Mouse (Mus musculus): ENCODE measurements around the gene 1700017N19Rik. TPM values are rescaled to one million over a fixed set of nuclear protein-coding genes. Genes with fewer than 3 reads are reported as not detected.
A peak's percentile ranks its signal among the peaks of the same experiment; 100 is the strongest.

Gene 1700017N19Rik
- polyA plus RNA-seq, 1 experiment from 2014 or later = not detected

- Histone ChIP-seq H3K4me3 (ENCODE audit: low read depth, low read length) (no peak overlapping the region), H3K36me3 (ENCODE audit: insufficient read depth, low read length) (no peaks in the 10 kb centered on the region), H3K9ac (replicated peaks; ENCODE audit: low read depth) (no peak overlapping the region), H3K9me3 (ENCODE audit: low read length) (no peaks in the 10 kb centered on the region), H3K4me2 (replicated peaks; ENCODE audit: low read depth, low read length) (no peak overlapping the region), H3K27ac (ENCODE audit: low read length) (no peak overlapping the region), H3K27me3 (replicated peaks; ENCODE audit: insufficient read depth, low read length) (no peaks in the 10 kb centered on the region), H3K4me1 (ENCODE audit: insufficient read depth, low read depth, low read length) (no peaks in the 10 kb centered on the region)
- 73% methylated on average over 6 of the region's 6 CpGs for WGBS
- ATAC-seq (no peak), DNase-seq (ENCODE audit: low spot score) (no peak)
- TF ChIP-seq CTCF (IDR thresholded peaks at IDR 0.05) (no peak), EP300 (IDR thresholded peaks at IDR 0.05) (no peak)
These were observed 27.1 kb downstream of the 1700017N19Rik start for GRCm38 (mm10) chr10:100617233-100617903.

- 75% methylated on average over 7 of the region's 7 CpGs for WGBS
- Histone ChIP-seq H3K27me3 (replicated peaks; ENCODE audit: insufficient read depth, low read length) (no peaks in the 10 kb centered on the region), H3K4me1 (ENCODE audit: insufficient read depth, low read depth, low read length) (no peaks in the 10 kb centered on the region), H3K36me3 (ENCODE audit: insufficient read depth, low read length) (no peaks in the 10 kb centered on the region), H3K9me3 (ENCODE audit: low read length) (no peaks in the 10 kb centered on the region), H3K4me2 (replicated peaks; ENCODE audit: low read depth, low read length) (no peak overlapping the region), H3K27ac (ENCODE audit: low read length) (no peak overlapping the region), H3K4me3 (ENCODE audit: low read depth, low read length) (no peak overlapping the region), H3K9ac (replicated peaks; ENCODE audit: low read depth) (no peak overlapping the region)
- ATAC-seq = no peak
- DNase-seq (ENCODE audit: low spot score) = no peak
- no peak for TF ChIP-seq EP300 (IDR thresholded peaks at IDR 0.05)
- no peak for TF ChIP-seq CTCF (IDR thresholded peaks at IDR 0.05)
These were observed 29.2 kb downstream of the 1700017N19Rik start for GRCm38 (mm10) chr10:100619474-100619873.

DNA sequence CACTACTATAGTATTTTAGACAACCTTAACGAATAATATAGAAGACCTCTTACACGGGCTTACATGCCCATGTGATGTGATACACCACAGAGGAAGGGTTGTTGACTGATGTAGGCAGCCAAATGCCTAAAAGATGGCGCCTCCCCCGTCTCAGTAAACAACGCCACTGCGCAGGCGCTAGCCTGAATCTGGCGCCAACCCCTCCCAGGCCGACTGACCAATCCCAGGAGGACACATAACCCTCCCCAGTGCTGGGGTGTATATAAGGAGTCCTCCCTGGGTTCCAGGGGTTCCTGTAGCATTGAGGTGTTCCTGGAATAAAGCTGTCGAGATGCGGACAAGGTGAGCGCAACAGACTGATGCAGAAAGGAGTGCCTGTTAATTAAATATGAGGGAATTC, 29.8 kb downstream of the 1700017N19Rik start:
- no peaks in the 10 kb centered on the region for H3K4me1 ChIP-seq (ENCODE audit: insufficient read depth, low read depth, low read length)
- no peaks in the 10 kb centered on the region for H3K36me3 ChIP-seq (ENCODE audit: insufficient read depth, low read length)
- H3K9ac ChIP-seq (replicated peaks; ENCODE audit: low read depth) = no peak overlapping the region
- DNase-seq (ENCODE audit: low spot score) (no peak), ATAC-seq (no peak)
- H3K4me3 ChIP-seq (ENCODE audit: low read depth, low read length) = no peak overlapping the region
- no peak overlapping the region for H3K4me2 ChIP-seq (replicated peaks; ENCODE audit: low read depth, low read length)
- TF ChIP-seq CTCF (IDR thresholded peaks at IDR 0.05) (no peak), EP300 (IDR thresholded peaks at IDR 0.05) (no peak)
- no peak overlapping the region for H3K27ac ChIP-seq (ENCODE audit: low read length)
- WGBS = 85% methylated on average over 12 of the region's 12 CpGs
- H3K27me3 ChIP-seq (replicated peaks; ENCODE audit: insufficient read depth, low read length) = no peaks in the 10 kb centered on the region
- H3K9me3 ChIP-seq (ENCODE audit: low read length) = no peaks in the 10 kb centered on the region

GRCm38 (mm10) chr10:100622494-100622893, 32.2 kb downstream of the 1700017N19Rik start:
- H3K4me1 ChIP-seq (ENCODE audit: insufficient read depth, low read depth, low read length) = no peaks in the 10 kb centered on the region
- DNase-seq (ENCODE audit: low spot score) (no peak), ATAC-seq (no peak)
- no peaks in the 10 kb centered on the region for H3K36me3 ChIP-seq (ENCODE audit: insufficient read depth, low read length)
- no peak overlapping the region for H3K27ac ChIP-seq (ENCODE audit: low read length)
- H3K4me3 ChIP-seq (ENCODE audit: low read depth, low read length) = no peak overlapping the region
- no peak for TF ChIP-seq CTCF (IDR thresholded peaks at IDR 0.05)
- TF ChIP-seq EP300 (IDR thresholded peaks at IDR 0.05) = no peak
- WGBS = 58% methylated on average over 3 of the region's 3 CpGs
- no peak overlapping the region for H3K9ac ChIP-seq (replicated peaks; ENCODE audit: low read depth)
- no peak overlapping the region for H3K4me2 ChIP-seq (replicated peaks; ENCODE audit: low read depth, low read length)
- no peaks in the 10 kb centered on the region for H3K27me3 ChIP-seq (replicated peaks; ENCODE audit: insufficient read depth, low read length)
- no peaks in the 10 kb centered on the region for H3K9me3 ChIP-seq (ENCODE audit: low read length)

GRCm38 (mm10) chr10:100629762-100630438, 39.6 kb downstream of the 1700017N19Rik start:
- Histone ChIP-seq H3K36me3 (ENCODE audit: insufficient read depth, low read length) (no peaks in the 10 kb centered on the region), H3K9me3 (ENCODE audit: low read length) (no peaks in the 10 kb centered on the region), H3K4me2 (replicated peaks; ENCODE audit: low read depth, low read length) (peak overlapping the region; percentile 5; the same call in 1 of the 2 replicates), H3K27ac (ENCODE audit: low read length) (no peak overlapping the region), H3K27me3 (replicated peaks; ENCODE audit: insufficient read depth, low read length) (no peaks in the 10 kb centered on the region), H3K9ac (replicated peaks; ENCODE audit: low read depth) (no peak overlapping the region), H3K4me3 (ENCODE audit: low read depth, low read length) (no peak overlapping the region), H3K4me1 (ENCODE audit: insufficient read depth, low read depth, low read length) (no peaks in the 10 kb centered on the region)
- peak; percentile 76 for DNase-seq (ENCODE audit: low spot score)
- 22% methylated on average over 20 of the region's 20 CpGs for WGBS
- ATAC-seq = no peak
- TF ChIP-seq EP300 (IDR thresholded peaks at IDR 0.05) (no peak), CTCF (IDR thresholded peaks at IDR 0.05) (peak; percentile 75)

DNA sequence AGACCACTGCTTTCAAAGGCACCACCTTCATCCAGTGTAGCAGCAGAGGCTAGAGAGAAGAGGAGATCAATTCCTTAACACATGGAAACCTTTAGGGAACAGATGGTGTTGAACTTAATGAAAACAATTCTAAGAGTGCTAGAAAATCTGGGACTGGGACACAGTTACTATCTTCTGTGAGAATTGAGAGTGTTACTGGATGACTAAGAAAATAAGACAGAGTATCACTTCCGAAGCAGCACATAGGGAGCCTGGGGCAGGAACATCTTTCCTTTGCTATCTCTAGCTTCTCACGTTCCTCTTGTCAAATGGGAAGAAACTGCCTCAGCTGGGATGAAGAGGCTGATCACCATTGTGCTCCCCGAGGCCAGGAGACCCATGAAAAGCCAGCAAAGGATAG, 52.6 kb downstream of the 1700017N19Rik start:
- TF ChIP-seq CTCF (IDR thresholded peaks at IDR 0.05) (no peak), EP300 (IDR thresholded peaks at IDR 0.05) (no peak)

More for the DNA sequence above, 52.6 kb downstream of the 1700017N19Rik start:
- DNase-seq (ENCODE audit: low spot score) = no peak
- Histone ChIP-seq H3K4me1 (ENCODE audit: insufficient read depth, low read depth, low read length) (no peaks in the 10 kb centered on the region), H3K27me3 (replicated peaks; ENCODE audit: insufficient read depth, low read length) (no peaks in the 10 kb centered on the region), H3K4me2 (replicated peaks; ENCODE audit: low read depth, low read length) (no peak overlapping the region), H3K4me3 (ENCODE audit: low read depth, low read length) (no peak overlapping the region), H3K9ac (replicated peaks; ENCODE audit: low read depth) (no peak overlapping the region), H3K9me3 (ENCODE audit: low read length) (no peaks in the 10 kb centered on the region), H3K36me3 (ENCODE audit: insufficient read depth, low read length) (no peaks in the 10 kb centered on the region), H3K27ac (ENCODE audit: low read length) (no peak overlapping the region)
- 66% methylated on average over 3 of the region's 3 CpGs for WGBS
- no peak for ATAC-seq

Data from lung, postnatal 0 days (tissue).